Mouse (Mus musculus) frontal cortex, postnatal 14 days (tissue): ENCODE results near the gene Clmp.

Source experiments
- DNase-seq, 2 experiments: peaks; one replicate each; pipeline ENCODE4 v3.0.0; 2022; ENCODE audit warnings: low spot score in 2 of 2

Clmp gene

DNA sequence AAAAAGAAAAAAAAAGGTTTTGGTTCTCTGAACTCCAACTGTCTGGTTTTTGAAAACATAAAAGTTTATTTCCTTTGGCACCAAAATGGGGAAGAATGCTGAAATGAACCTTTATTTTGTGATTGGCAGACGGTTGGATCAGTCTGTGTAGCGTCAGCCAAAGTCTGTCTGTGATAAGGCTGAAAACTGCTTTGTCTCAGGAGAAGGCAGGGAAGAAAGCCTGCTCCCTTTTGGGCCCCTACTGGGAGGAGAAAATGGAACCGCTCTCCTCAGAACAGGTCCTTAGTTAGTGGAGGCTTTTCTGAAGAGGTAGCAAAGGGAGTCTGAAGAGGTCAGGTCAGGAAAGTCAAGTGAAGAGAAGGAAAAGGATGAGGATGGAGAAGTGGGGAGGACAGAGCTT, 7.3 kb downstream of the Clmp start:
- no peak for DNase-seq

DNA sequence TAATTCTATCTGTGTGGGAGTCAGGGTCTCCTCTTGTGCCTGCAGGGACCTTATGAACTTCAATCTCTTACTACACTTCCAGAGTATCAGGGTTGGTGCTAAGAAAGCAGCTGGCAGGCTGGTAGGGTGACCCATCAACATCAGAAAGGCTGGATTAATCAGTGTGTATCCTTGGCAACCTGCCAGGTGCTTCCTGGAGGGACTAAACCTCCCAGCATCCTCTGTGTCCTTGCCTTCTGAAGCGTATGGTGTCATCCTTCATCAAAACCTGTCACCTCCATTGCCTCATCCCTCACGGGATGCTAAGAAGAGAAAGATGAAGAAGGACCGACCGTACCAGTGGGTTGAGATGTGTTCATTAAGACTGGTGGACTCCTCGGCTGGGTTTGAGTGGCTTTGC, 8.0 kb downstream of the Clmp start:
- DNase-seq, result no peak

DNA sequence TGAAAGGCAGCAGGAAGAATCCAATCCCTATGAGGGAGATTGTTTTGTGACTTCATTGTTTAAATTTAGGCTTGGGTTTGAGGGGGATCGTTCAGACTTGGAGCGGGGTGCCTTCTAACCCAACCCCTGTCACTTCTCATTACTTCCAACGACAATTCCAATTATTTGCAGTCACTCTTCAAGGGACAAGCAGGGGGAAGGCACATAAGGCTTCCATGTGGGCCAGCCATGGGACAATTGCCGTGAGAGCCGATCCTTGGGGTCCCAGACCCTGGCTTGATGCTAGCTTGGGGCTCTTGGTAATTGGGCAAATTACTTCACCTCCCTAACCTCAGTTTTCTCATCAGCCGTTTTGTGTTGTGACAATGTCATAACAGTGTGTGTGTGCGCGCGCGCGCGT, 8.5 kb downstream of the Clmp start:
- no peak for DNase-seq

DNA sequence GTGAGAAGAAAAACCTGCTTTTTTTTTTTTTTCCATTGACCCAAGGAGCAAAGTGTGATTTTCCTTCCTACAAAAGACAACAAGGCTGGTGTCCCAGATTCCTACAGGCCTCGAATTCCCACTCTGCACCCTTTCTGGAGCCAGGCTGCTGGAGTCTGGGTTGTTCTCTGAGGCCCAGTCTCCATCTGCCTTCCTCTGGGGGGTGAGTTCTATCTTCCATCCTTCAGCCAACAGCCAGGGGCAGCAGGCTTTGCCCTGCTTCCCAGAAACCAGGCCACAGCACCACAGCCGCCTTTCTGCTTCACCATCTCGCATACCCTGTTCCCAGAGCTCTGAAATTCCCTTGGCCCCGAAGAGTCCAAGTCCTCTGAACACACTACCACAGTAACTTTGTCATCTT, 10.3 kb downstream of the Clmp start:
- no peak for DNase-seq

DNA sequence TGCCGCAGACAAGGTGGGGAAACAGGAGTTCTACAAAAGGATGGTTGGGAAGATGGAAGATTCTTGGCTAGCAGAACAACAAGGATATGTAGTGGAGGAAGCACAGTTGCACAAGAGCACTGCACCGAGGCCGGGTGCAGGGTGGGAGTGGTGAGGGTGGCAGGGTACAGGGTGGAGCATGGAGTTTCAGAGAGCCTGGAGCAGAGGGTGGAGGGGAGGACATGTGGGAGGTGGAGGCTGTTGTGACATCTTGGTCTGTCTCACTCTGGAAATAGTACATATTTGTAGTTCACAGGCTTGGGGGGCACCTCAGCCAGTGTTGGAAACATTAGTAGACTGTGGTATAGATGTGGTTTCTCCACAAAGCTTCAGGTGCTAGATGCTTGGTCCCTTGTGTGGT, 13.4 kb downstream of the Clmp start:
- DNase-seq, result no peak

DNA sequence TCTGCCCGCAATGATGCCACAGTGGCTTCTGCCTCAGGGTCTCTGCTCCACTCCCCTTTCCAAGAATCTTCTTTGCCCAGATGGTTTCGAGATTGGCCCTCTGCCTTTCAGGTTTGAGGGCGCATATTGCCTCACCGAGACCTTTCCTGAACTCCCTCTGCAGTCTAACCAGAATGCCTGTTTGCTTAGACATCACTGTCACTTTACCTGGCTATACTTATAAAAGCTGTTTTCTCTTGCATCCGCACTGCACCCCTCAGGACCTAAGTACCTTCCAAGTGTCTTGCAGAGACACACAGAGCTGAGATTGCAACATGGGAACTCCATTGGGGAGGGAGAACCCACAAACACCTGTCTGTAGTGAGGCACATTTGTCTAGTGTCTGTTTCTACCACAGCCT, 14.5 kb downstream of the Clmp start:
- no peak for DNase-seq

DNA sequence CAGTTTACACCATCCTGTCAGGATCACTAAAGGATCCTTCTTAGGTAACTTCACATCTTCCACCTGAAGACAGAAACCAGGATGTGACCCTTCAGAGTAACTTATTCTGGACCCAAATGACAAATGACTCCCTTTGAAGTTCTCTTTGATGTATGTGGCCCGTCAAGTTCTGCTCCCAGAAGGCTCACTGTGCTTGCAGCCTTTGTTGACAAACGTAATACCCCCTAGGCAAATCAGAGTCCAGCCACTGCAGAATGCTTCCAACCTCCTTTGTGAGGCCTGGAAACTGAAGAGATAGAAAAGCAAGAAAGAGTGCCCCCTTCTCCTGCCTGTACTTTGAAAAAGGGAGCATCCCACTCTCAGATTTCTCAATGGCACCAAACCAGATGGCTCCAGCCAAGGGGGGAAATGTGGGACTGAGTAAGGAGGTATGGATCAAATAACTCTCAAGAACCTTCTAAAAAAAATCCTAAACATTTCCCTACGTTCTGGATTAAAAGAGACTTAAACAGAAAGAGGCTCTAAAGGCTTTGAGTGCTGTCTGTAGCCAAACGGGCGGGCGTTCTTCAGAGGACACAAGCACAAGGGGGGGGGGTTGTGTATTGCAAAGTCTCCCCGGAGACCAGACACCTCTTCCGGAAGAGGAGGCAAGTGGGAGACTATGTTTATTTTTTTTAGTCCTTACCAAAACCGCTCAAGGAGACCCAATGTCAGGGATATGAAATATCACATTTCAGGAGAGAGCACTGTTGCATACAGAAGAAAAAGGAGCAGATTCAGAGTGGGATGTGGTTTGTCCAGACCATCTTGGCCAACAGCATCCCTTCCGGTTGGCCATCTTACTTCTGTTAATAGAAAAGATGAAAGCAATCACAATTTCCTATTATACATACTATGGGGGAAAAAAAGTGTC, 18.9 kb downstream of the Clmp start:
- no peak for DNase-seq

DNA sequence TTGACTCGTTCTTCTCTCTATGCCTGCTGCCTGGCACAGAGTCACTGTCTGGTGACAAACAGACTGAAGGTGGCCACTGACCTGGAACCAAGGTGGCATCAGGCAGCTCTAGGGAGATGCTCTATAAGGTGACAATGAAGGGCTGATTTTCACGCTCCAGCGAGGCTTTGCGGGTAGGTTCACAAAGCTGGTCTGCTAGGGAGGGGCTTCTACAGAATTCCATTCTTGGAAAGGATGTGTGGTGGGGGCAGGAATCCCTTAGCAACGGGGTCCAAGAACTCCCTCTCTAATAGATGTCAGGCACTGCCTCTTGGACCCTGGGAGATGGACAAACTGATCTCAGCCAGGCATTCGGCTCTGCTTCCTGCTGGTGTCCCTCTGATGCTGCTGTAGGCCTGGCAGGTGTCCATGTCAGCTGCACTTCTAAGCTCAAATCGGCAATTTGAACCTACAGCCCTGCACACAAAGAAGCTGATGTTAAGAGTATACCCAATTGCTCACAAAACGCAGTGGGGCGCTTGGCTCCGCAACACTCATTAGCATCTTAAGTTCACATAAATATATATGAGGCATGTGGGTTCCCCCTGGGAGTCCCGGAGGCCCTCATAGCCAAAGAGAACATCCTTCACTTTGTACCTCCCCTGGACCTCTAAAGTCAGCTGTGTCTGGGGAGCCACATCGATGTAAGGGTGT, 22.8 kb downstream of the Clmp start:
- DNase-seq, result no peak

DNA sequence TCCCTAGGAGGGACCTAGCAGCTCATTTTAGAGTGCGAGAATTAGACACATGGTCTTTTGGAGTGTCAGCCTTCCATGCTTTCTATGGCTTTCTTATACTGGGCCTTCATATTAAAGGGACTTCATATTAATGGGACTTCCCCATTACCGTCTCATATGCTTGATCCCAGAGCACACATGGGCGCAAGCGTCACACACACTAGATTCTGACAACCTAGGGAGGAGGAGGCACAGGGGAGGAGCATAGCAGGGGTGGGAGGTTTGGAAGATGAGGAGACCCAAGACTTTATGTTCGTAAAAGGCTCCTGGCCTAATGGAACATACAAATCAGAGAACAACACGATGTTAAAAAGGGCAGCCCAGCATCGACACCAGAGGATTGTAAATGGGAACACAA, 23.4 kb downstream of the Clmp start:
- DNase-seq, result no peak

DNA sequence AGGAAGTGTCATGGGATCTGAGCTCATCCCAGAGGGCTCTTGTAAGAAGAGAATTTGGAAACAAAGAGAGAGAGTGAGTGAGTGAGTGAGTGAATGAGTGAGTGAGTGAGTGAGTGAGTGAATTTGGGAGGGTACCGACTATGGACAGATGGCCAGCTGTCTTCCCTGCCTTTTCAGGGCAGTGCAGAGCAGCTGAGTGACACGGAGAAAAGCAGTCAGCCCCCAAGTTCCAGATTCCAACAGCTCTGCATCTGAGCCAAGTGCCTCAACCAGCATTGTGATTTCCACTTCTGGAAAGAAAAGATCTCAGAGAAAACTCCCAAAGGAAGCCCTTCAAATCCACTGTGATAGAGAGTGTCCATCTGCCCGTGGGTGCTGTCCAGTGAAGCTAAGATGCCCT, 23.8 kb downstream of the Clmp start:
- no peak for DNase-seq

DNA sequence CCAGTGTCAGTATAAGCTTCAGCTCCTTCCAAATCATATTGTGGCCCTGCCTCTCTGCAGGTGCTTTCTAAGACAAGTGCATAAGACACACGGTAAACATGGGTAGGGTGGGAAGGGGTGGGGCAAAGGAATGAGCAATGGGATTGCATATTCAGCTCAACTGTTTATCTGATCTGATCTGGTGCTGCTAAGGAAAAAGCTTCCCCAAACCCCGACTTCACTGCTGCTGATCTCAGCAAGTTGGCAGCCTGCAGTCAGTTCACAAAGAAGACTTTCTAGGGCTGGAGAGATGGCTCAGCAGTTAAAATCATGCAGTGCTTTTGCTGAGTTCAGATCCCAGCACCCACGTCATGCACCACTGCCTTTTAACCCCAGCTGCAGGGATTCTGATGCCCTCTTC, 24.2 kb downstream of the Clmp start:
- DNase-seq, result no peak

DNA sequence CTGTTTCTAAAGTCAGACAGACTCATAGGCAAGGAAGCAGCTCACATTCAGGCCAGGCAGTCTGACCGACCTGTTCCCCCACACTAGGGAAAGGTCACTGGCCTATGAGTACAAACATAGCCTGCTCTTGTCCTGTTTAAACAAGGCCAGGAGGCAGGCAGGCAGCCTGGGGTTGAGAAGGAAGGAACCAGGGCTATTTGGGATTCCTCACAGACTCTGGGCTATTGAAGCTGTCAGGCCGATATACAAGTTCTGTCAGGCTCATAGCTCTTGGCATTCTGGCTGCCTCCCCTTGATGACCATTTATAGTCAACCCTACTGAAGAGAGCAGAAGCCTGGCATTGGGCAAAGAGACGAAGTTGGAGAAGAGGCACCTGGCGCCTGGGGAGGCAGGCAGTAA, 25.9 kb downstream of the Clmp start:
- DNase-seq, result no peak

DNA sequence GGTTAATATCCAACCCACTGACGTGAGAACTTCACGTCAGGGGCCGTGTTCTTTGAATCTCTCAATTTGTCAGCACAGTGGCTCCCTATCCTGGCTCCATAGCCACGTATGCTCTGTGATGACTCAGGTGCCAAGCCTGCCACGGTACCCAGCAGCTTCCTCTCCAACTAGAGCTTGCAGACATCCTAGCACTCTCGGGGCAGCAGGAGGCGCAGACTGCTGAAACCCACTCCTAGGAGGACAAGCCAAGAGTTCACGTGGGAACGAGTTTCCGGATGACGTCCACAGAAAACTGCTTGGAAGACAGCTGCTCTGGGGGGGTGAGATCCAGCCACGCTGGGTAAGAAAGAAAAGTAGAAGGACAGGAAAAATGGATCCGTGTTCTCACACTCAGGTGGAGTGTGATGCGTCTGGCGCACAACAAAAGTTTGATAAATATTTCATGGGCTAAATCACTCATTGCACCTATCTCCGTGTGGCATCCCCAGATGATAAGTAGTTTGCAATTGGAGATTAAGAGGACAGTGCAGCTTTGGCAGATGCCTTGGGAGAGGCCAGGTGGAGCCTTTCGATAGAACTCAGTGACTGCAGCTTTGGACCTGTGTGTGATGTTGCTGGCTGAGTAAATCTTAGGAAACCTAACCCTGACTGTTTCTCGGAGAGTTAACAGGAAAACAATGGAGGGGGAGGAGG, 31.6 kb downstream of the Clmp start:
- DNase-seq, result no peak

DNA sequence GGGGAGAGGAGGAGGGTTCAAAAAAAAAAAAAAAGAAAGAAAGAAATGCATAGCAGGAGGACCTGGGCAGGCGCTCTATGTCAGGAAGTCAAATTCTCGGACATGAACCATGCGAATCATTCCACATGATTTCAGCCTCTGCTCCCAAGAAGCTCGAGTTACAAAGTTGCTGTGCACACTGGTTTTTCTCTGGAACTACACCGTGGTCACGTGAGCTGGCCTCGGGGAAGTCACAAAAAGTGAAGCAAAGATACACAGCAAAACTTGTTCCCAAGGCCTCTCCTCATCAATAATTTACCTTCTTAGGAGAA, 32.1 kb downstream of the Clmp start:
- no peak for DNase-seq

DNA sequence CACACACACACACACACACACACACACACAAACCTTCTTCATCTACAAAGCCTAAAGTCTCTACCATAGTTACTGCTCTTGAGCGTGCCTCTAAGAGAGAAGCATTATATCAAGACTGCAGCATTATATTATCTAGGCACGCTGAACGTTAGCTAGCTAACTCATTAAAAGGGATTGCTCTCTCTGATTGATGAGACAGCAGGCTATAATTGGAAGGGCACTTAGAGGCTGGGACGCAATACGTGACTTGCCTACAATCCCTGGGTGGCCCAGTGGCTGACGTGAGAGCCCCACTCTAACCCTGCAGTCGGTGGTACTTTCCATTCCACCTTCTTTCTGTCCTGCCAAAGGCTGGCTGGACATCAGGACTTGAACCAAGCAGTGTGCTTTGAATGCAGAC, 35.1 kb downstream of the Clmp start:
- DNase-seq, result no peak

DNA sequence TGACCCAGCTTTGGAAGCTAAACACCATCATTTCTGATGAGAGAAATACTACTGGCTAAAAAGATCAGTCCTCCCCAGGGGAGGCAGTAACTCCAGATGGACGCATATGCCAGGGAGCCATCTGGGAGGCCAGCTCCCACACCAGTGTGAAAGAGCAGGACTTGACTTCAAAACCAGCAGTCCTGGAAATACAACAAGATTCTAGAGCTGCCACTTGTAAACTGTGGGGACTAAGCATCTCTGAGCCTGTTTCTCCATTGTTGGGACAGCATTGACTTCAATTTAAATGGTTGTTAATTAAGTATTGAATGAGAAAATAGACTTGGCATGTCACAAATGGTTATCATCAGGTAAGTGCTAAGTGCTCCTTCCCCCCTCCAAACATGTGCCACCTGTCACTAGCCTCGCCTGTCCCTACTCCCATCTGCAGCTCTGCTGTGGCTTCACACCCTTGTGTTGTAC, 37.6 kb downstream of the Clmp start:
- no peak for DNase-seq

DNA sequence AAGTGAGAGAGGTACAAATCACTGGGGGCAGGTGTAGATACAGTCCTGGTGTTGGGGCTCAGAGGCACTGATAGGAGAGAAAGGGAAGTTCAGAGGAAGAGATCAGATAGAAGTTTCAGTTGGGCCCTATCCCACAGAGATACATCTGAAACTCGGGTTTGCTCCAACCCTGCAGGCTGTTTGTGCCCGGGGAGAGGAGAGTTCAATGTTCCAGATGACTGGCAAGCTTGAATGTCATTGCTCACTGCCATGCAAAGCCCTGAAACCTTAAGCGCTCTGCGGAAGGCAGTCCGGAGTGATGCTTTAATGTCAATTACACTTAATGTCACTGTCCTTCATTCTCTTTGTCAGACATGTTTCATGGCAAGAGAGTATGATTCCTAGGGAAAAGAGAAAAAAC, 39.2 kb downstream of the Clmp start:
- no peak for DNase-seq

DNA sequence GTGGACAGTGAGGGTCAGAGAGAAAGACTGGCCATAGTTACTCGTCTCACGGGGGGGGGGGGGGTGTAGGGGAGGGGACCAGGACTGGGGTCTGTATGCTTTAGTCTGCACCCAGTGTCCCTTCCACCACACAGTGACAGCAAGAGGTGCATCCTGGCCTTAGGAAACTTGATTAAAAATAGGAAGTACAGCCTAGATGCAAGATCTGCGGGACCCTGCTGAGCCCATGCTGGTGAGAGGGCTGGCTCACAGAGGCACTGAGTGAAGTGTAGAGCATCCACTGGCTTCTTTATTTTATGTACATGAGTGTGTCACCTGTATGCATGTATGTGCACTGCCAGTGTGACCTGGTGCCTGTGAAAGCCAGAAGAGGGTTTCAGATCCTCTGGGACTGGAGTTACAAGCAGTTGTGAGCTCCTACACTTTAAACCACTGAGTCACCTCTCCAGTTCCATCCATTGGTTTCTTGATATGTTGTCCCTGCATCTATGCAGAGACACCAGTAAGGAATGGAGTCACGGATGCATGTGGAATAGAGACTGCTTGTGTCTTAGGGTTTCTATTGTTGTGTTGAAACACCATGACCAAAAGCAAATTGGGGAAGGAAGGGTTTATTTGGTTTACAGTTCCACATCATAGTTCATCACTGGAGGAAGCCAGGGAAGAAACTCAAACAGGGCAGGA, 41.5 kb downstream of the Clmp start:
- no peak for DNase-seq

DNA sequence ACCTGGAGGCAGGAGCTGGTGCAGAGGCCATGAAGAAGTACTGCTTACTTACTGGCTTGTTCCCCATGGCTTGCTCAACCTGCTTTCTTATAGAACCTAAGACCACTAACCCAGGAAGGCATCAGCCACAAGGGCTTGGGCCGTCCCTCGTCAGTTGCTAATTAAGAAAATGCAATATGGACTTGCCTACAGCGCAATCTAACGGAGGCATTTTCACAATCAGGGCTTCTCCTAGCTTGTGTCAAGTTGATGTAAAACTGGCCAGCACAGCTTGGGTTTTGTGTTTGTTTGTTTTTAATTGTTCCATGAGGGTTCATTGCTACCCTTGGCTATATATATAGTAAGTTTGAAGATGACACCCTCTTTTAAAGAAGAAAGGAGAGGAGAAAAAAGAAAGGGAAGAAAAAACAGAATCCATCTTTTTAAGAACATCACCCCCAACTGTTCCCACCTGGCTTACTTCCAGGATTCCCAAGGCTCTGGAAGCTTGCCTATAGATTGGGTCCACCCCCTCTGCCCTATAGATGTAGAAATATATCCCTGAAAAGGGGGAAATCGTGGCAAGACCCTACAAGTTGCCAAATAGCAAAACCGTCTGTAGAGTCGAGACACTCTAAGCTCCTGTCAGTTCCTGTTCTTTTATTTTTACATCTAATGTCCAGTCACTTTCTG, 42.2 kb downstream of the Clmp start:
- DNase-seq, result no peak

DNA sequence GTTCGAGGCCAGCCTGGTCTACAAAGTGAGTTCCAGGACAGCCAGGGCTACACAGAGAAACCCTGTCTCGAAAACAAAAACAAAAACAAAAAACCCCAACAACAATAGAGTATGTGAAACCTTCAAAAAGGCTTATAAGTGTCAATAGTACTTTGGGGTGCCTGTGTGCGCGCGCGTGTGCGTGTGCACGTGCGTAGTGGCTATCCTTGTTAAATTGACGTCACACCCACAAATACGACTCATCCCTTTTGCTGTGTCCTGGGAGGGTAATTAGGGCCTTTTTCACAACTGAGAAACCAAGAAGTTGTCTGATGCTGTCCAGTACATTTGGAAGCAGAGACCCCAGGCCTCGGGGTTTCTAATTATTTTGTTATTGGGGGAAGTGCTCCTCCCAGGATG, 44.5 kb downstream of the Clmp start:
- no peak for DNase-seq

DNA sequence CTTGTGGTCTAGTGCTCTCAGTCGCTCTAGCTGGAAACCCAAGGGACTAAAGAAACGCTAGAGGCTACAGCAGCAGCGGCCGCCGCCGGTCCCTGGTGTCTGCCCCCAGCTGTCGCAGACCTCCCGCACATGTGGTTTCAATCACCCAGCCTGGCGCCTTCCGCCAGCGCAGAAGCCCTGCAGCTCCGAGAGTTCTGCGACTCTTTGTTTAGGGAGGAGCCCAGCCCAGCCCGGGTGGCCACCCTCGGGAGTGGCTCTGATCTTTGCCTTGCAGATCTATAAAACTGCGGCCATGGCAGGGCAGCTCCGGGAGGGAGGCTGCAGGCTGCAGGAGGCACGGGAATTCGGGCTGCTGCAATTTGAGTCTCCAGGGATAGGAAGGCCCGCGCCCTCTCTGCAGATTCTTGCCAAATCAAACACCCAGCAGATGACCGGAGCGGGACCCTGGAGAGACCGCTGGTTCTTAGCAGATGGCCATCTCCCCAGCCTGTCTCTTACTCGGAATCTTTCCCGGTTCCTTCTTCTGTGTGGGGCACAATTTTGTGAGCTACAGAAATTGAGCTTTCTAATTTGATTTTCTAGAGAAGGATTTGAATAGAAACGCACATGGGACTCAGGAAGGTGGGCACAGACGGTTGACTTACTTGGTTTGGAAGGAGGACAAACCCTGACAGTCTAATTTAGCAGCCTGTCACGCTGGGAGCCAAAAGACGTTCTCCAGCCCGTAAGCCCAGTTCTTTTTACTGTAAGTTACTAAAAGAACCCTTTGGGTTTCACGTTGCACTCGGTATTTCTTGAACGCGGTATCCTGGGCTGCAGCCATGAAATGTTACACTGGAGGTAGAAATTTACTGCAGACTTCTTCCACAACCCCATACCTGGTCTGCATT, 45.2 kb downstream of the Clmp start:
- DNase-seq, result peak in 1 of 2 experiments; percentile 42
